Mouse (Mus musculus) midbrain, embryonic 16.5 days (tissue): ENCODE measurements at regions not wholly inside any gene's neighbourhood (a gene's known extent, or its start where the extent isn't known, plus 50 kb on each side); places are given as distances from the start of the nearest gene placed in this dataset.

Experiments
- ATAC-seq: fragments of 200-750 bp; cut with Nextera tagmentation; 2 replicates; pipeline ENCODE4 v1.8.0; 2017; ENCODE audit warnings: moderate TSS enrichment
- H3K27ac ChIP-seq: fragments of 300-500 bp; sonication (generic); 2 replicates; pipeline ENCODE4 v1.5.1; 2014; ENCODE audit warnings: mild to moderate bottlenecking, low read length, mixed read lengths
- H3K27me3 ChIP-seq: fragments of 300-500 bp; sonication (generic); 2 replicates; pipeline ENCODE4 v1.6.1; 2014; ENCODE audit warnings: low read depth, low read length, mixed read lengths; ENCODE audit not compliant: control insufficient read depth, insufficient read depth
- H3K36me3 ChIP-seq: fragments of 300-500 bp; sonication (generic); 2 replicates; pipeline ENCODE4 v1.6.1; 2014; ENCODE audit warnings: mild to moderate bottlenecking, low read length, moderate library complexity, mixed read lengths; ENCODE audit not compliant: control insufficient read depth, insufficient read depth
- H3K4me1 ChIP-seq: fragments of 300-500 bp; sonication (generic); 2 replicates; pipeline ENCODE4 v1.6.1; 2014; ENCODE audit warnings: mild to moderate bottlenecking, low read length, mixed read lengths; ENCODE audit not compliant: control insufficient read depth, insufficient read depth
- H3K4me2 ChIP-seq: fragments of 300-500 bp; sonication (generic); 2 replicates; pipeline ENCODE4 v1.6.1; 2014; ENCODE audit warnings: mild to moderate bottlenecking, low read length, mixed read lengths
- H3K4me3 ChIP-seq: fragments of 300-500 bp; sonication (generic); 2 replicates; pipeline ENCODE4 v1.5.1; 2014; ENCODE audit warnings: low read depth, mild to moderate bottlenecking, low read length, moderate library complexity, mixed read lengths
- H3K9ac ChIP-seq: fragments of 300-500 bp; sonication (generic); 2 replicates; pipeline ENCODE4 v1.6.1; 2014; ENCODE audit warnings: low read depth, low read length, mixed read lengths
- H3K9me3 ChIP-seq: fragments of 300-500 bp; sonication (generic); replicated peaks from 2 replicates; pipeline ENCODE4 v1.6.1; 2014; ENCODE audit warnings: mild to moderate bottlenecking, low read length, mixed read lengths; ENCODE audit not compliant: control insufficient read depth, poor library complexity, severe bottlenecking
- WGBS: fragments of 180-500 bp; shearing (Covaris S2); extraction: QIAGEN DNeasy Blood & Tissue Kit; methylation state at CpG from one replicate; pipeline ENCODE4 v1.1.7; 2014; 5-methylcytosine and 5-hydroxymethylcytosine counted together

DNA sequence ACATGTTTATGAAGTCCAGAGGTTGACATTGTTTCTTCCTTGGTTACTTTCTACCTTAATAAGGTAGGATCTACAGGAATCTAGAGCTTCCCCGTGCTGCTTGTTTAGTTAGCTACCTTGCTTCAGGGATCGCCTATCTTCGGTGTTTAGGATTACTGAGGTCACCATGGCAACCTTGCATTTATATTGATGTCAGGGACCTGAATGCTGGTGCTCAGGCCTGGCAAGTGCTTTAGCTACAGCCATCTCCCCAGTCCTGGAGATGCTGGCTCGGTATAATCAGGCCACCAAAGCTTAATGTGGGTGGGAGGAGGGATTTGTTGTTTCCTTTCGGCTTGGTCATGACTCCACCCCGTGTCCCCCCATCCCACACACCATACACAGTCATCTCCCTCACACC, 50.0 kb upstream of the Zc3h12a start:
- no peak for ATAC-seq
- 25% methylated on average over 6 of the region's 6 CpGs for WGBS

More for the DNA sequence above, 50.0 kb upstream of the Zc3h12a start:
- no peak overlapping the region for H3K4me3 ChIP-seq
- H3K36me3 ChIP-seq: no peaks in the 10 kb centered on the region
- H3K9me3 ChIP-seq: no peaks in the 10 kb centered on the region
- no peak overlapping the region for H3K9ac ChIP-seq
- no peak overlapping the region for H3K4me2 ChIP-seq
- no peaks in the 10 kb centered on the region for H3K27me3 ChIP-seq
- H3K27ac ChIP-seq: no peak overlapping the region
- H3K4me1 ChIP-seq: peaks cover 3% of the 10 kb centered on the region; the same call in 1 of the 2 replicates
